Mouse (Mus musculus) olfactory bulb, adult 2 months (tissue): ENCODE results near the gene Mpc1. TPM values are rescaled to one million over a fixed set of nuclear protein-coding genes. Genes with fewer than 3 reads are reported as not detected.

Experiments
- H3K27ac ChIP-seq: fragments of 200-500 bp; 2 replicates; pipeline ENCODE4 v1.5.1; 2012; ENCODE audit warnings: low read depth, low read length; ENCODE audit not compliant: insufficient read depth
- H3K4me1 ChIP-seq: fragments of 200-500 bp; 2 replicates; pipeline ENCODE4 v1.6.1; 2012; ENCODE audit warnings: low read length; ENCODE audit not compliant: control insufficient read depth, insufficient read depth
- H3K4me3 ChIP-seq: fragments of 200-500 bp; 2 replicates; pipeline ENCODE4 v1.5.1; 2012; ENCODE audit warnings: mild to moderate bottlenecking, low read depth, low read length, moderate library complexity; ENCODE audit not compliant: insufficient read depth
- CTCF ChIP-seq: fragments of 200-500 bp; IDR thresholded peaks from 2 replicates; pipeline ENCODE4 v1.5.1; 2012; ENCODE audit warnings: low read depth, mild to moderate bottlenecking, low read length, moderate library complexity; ENCODE audit not compliant: insufficient read depth
- POLR2A ChIP-seq: fragments of 200-500 bp; IDR thresholded peaks from 2 replicates; pipeline ENCODE4 v1.6.1; 2012; ENCODE audit warnings: mild to moderate bottlenecking, low read depth, low read length, moderate library complexity; ENCODE audit not compliant: insufficient read depth
- WGBS: fragments of 180-500 bp; shearing (Covaris S2); methylation state at CpG from one replicate; pipeline ENCODE4 v1.1.7; 2018; 5-methylcytosine and 5-hydroxymethylcytosine counted together
- polyA plus RNA-seq: library from polyadenylated mRNA; stranded (reverse); fragments of >200 nt; gene quantifications from 2 replicates; pipeline ENCODE4 v1.2.4, GENCODE M21; 2012; ENCODE audit warnings: low replicate concordance; ENCODE audit not compliant: missing spikeins, insufficient read depth, insufficient read length

The Mpc1 gene
- polyA plus RNA-seq, 1 experiment, result not detected

- H3K4me1 ChIP-seq, result peaks cover 21% of the 10 kb centered on the region
- WGBS, result 1% methylated on average over 76 of the region's 92 CpGs
- no peak for TF ChIP-seq CTCF
- TF ChIP-seq POLR2A, result no peak
- H3K27ac ChIP-seq, result peak overlapping the region; percentile 22
- H3K4me3 ChIP-seq, result peak overlapping the region; percentile 61
These were observed 58.0 kb downstream of the Mpc1 start for GRCm38 (mm10) chr17:8340407-8341359.

- TF ChIP-seq CTCF (no peak), POLR2A (no peak)
- WGBS, result 9% methylated on average over 45 of the region's 46 CpGs
- Histone ChIP-seq H3K4me3 (peak overlapping the region; percentile 61), H3K27ac (0 out of 2 replicates have a peak overlapping the region, but pooled peaks have one; percentile 10), H3K4me1 (peaks cover 21% of the 10 kb centered on the region)
These were observed 58.8 kb downstream of the Mpc1 start for GRCm38 (mm10) chr17:8341360-8341963.

GRCm38 (mm10) chr17:8342706-8343105, 60.0 kb downstream of the Mpc1 start:
- Histone ChIP-seq H3K27ac (no peak overlapping the region), H3K4me1 (peaks cover 21% of the 10 kb centered on the region), H3K4me3 (no peak overlapping the region)
- TF ChIP-seq POLR2A (no peak), CTCF (no peak)
- WGBS, result 48% methylated on average over 5 of the region's 5 CpGs

DNA sequence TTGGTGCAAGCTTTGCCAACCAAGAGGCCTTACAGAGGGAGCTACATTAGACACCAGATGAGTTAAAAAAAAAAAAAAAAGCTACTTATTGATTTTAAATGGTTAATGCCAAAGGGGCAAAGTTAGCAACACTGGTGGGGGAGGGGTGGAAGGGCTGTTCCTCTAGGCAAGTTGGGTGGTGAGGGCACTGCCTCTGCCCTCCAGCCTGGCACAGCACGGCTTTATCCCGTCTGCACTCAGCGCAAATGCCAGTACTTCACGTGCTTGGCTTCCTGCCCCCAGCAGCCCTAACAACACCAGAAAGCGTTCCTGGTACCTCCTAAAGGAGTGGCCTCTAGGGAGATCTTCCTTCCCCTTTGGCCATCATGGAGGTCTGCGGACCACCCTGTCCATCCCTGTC, 60.7 kb downstream of the Mpc1 start:
- Histone ChIP-seq H3K27ac (no peak overlapping the region), H3K4me3 (no peak overlapping the region), H3K4me1 (peaks cover 21% of the 10 kb centered on the region)
- 66% methylated on average over 6 of the region's 6 CpGs for WGBS
- TF ChIP-seq CTCF, result no peak
- TF ChIP-seq POLR2A, result no peak

Other genes with a start within 250 kb of the Mpc1 start
- not detected in 2 replicates for gene Gm49673, start 135.1 kb upstream of the Mpc1 start, polyA plus RNA-seq
- not detected in 2 replicates for gene Rnaset2a, start 134.8 kb upstream of the Mpc1 start, polyA plus RNA-seq
- not detected in 2 replicates for gene Fgfr1op, start 117.4 kb upstream of the Mpc1 start, polyA plus RNA-seq
- not detected in 2 replicates for gene Ccr6, start 46.9 kb upstream of the Mpc1 start, polyA plus RNA-seq
- not detected in 2 replicates for gene Sft2d1, start 28.2 kb downstream of the Mpc1 start, polyA plus RNA-seq
- gene Prr18, start 54.6 kb downstream of the Mpc1 start, polyA plus RNA-seq, result not detected in 2 replicates
- gene T2, start 73.1 kb downstream of the Mpc1 start, polyA plus RNA-seq, result not detected in 2 replicates
- not detected in 2 replicates for gene T, start 151.5 kb downstream of the Mpc1 start, polyA plus RNA-seq
- gene Pde10a, start 242.5 kb downstream of the Mpc1 start, polyA plus RNA-seq, result not detected in 2 replicates